Mouse (Mus musculus) ovary, adult 2 months (tissue): ENCODE results near the gene Gtf3c5. TPM values are rescaled to one million over a fixed set of nuclear protein-coding genes. Genes with fewer than 3 reads are reported as not detected.

Experiments
- polyA plus RNA-seq: library from polyadenylated mRNA; depleted of rRNA; stranded (reverse); fragments of >200 nt; gene quantifications from 2 replicates; pipeline ENCODE4 v1.2.3, GENCODE M21; 2012; rRNA removed

Gene Gtf3c5
- 30.9 and 33.1 TPM in 2 replicates for polyA plus RNA-seq

DNA sequence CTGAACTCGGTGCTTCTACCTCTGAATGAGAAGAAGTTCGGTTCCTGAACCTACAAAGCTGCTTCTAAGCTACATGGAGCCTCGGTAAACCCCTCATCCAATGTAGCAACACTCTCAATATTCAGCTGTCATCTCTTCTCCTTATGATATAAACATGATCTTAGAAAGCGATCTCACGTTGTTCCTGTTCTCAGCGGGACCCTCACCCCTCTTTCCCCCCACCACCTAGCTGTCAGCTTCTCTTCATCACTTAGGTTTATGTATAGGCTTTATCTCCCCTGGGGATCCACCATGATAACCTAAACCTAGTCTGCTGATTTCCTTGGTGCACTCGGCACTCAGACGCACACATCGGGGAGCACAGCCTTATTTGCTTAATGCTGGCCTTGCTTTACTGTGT, at the start of gene Gtf3c5:
TSS of gene Gtf3c5 (minus strand) at position 101 of the 400 bp plus-strand sequence.

DNA sequence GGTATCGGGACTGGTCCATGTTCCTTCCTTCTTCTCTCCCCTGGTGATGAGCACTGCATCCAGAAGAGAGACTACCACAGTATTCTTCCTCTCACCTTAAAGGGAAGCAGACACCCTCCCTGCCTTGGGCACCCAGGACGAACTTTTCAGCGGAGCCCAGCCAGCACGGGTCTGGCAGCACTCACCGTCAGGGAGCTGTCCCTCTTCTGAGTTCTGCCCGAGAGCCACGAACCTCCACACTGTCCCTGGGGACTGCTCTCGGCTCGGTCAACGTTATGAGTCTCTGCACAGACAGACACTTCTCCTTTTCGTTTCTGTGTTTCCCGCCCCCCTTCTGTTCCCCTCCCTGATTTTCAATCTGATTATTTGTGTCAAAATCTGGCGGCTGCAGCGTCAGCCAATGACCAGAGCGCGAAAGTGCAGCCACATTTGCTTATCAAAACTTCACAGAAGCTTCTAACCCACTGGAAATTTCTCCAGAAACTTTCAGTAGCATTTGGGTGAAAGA, 38.2 kb upstream of the Gtf3c5 start, which contains the start of gene Gfi1b:
TSS of gene Gfi1b (minus strand) at position 319 of the 508 bp plus-strand sequence.

DNA sequence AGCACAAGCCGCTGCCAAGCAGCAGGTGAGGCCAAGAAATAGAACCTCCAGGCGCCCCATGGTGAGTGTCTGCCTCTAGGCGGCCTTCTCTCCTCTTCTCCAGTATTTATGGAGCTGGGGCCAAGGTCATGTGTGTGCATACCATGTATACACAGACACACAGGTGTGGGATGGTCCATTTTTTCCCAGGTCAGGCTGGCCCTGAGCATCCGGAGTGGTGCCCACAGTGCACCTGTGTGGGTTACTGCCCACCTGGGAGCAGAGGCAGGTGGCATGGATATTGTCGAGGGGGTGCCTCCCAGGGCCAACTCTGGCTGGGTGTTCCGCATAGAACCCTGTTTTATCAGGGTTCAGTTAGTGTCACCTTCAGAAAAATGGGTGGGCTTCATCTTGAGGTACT, 20.2 kb downstream of the Gtf3c5 start, which contains the start of gene Cel:
TSS of gene Cel (minus strand) at position 101 of the 400 bp plus-strand sequence.

Other genes with a start within 250 kb of the Gtf3c5 start
- 10.8 and 12.3 TPM in 2 replicates for gene Ppp1r26, start 137.0 kb downstream of the Gtf3c5 start, polyA plus RNA-seq
- gene 1700007K13Rik, start 117.4 kb downstream of the Gtf3c5 start, polyA plus RNA-seq = 11.6 and 12.0 TPM in 2 replicates
- gene Mrps2, start 115.7 kb downstream of the Gtf3c5 start, polyA plus RNA-seq = 39.8 and 60.6 TPM in 2 replicates
- gene Gbgt1, start 86.9 kb downstream of the Gtf3c5 start, polyA plus RNA-seq = 7.7 and 7.9 TPM in 2 replicates
- gene Gm10134, start 77.7 kb downstream of the Gtf3c5 start, polyA plus RNA-seq = 0.71 TPM in 1 of 2 replicates, not detected in the other
- gene Ralgds, start 70.6 kb downstream of the Gtf3c5 start, polyA plus RNA-seq = 94.0 and 104 TPM in 2 replicates
- gene Cel, start 20.3 kb downstream of the Gtf3c5 start, polyA plus RNA-seq = 0.20 and 0.68 TPM in 2 replicates
- gene Gfi1b, start 38.2 kb upstream of the Gtf3c5 start, polyA plus RNA-seq = 0.24 and 0.32 TPM in 2 replicates
- gene Tsc1, start 57.5 kb upstream of the Gtf3c5 start, polyA plus RNA-seq = 16.2 and 17.2 TPM in 2 replicates
- gene Spaca9, start 116.0 kb upstream of the Gtf3c5 start, polyA plus RNA-seq = 13.2 and 14.0 TPM in 2 replicates
- gene Ak8, start 116.4 kb upstream of the Gtf3c5 start, polyA plus RNA-seq = 3.4 and 4.4 TPM in 2 replicates